Mouse (Mus musculus) ES-Bruce4 (cell line): ENCODE measurements at regions not wholly inside any gene's neighbourhood (a gene's known extent, or its start where the extent isn't known, plus 50 kb on each side); places are given as distances from the start of the nearest gene placed in this dataset.

Experiments used
- H3K27ac ChIP-seq: 2 replicates; pipeline ENCODE4 v1.5.1; 2012; ENCODE audit warnings: low read length, inconsistent platforms; ENCODE audit not compliant: insufficient read depth
- H3K27me3 ChIP-seq: 2 replicates; pipeline ENCODE4 v1.6.1; 2012; ENCODE audit warnings: mild to moderate bottlenecking, low read length, inconsistent platforms; ENCODE audit not compliant: control insufficient read depth, poor library complexity, insufficient read depth, severe bottlenecking
- H3K36me3 ChIP-seq: 2 replicates; pipeline ENCODE4 v1.6.1; 2012; ENCODE audit warnings: inconsistent platforms, mild to moderate bottlenecking, low read length, moderate library complexity; ENCODE audit not compliant: control insufficient read depth, poor library complexity, insufficient read depth, severe bottlenecking
- H3K4me1 ChIP-seq: one replicate; pipeline ENCODE4 v1.8.1; 2011; ENCODE audit warnings: low read length; ENCODE audit not compliant: control insufficient read depth, insufficient read depth
- H3K4me3 ChIP-seq: 2 replicates; pipeline ENCODE4 v1.5.1; 2011; ENCODE audit warnings: low read depth, mild to moderate bottlenecking, low read length
- H3K9ac ChIP-seq: 2 replicates; pipeline ENCODE4 v1.6.1; 2012; ENCODE audit warnings: low read depth, mild to moderate bottlenecking, inconsistent platforms; ENCODE audit not compliant: poor library complexity, severe bottlenecking
- H3K9me3 ChIP-seq: replicated peaks from 2 replicates; pipeline ENCODE4 v1.6.1; 2012; ENCODE audit warnings: mild to moderate bottlenecking, low read length, inconsistent platforms; ENCODE audit not compliant: control insufficient read depth, poor library complexity, insufficient read depth, severe bottlenecking
- CTCF ChIP-seq: IDR thresholded peaks from one replicate; pipeline ENCODE4 v1.8.1; 2011; ENCODE audit warnings: low read depth, low read length
- EP300 ChIP-seq: IDR thresholded peaks from 2 replicates; pipeline ENCODE4 v1.6.1; 2011; ENCODE audit warnings: low read depth, low read length; ENCODE audit not compliant: insufficient read depth
- POLR2A ChIP-seq: IDR thresholded peaks from one replicate; pipeline ENCODE4 v1.8.1; 2011; ENCODE audit warnings: low read length; ENCODE audit not compliant: insufficient read depth

GRCm38 (mm10) chr12:15114793-15115192 is 701.9 kb downstream of the Trib2 start:
- TF ChIP-seq CTCF, result no peak
- no peak for TF ChIP-seq POLR2A
- no peak for TF ChIP-seq EP300
- Histone ChIP-seq H3K27ac (no peak overlapping the region), H3K4me1 (no peaks in the 10 kb centered on the region), H3K36me3 (no peaks in the 10 kb centered on the region), H3K9ac (no peak overlapping the region), H3K9me3 (peaks cover 3% of the 10 kb centered on the region; the same call in 1 of the 2 replicates), H3K4me3 (no peak overlapping the region), H3K27me3 (no peaks in the 10 kb centered on the region)

DNA sequence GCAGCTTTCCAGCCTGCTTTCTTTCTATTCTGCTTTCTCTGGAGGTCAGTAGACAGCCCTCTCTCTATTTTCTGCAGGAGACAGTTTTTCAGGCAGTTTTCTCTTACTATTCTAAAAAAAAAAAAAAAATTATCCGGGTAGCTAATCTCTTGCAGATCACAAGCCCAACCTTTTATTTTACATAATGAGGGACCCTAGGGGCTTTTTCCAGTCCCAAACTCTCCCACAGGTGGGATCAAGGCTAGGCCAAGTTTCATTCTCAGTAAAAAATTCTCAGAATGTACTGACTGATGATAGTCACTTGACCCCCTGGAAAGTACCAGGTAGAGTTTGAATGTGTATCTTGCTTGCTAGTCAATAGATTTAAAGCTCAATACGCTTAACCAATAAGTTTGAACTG is 705.7 kb downstream of the Trib2 start:
- no peak overlapping the region for H3K9ac ChIP-seq
- no peaks in the 10 kb centered on the region for H3K36me3 ChIP-seq
- no peaks in the 10 kb centered on the region for H3K4me1 ChIP-seq
- no peak overlapping the region for H3K4me3 ChIP-seq
- H3K27ac ChIP-seq, result no peak overlapping the region
- no peak for TF ChIP-seq CTCF
- peaks cover 3% of the 10 kb centered on the region; the same call in 1 of the 2 replicates for H3K9me3 ChIP-seq
- no peaks in the 10 kb centered on the region for H3K27me3 ChIP-seq

- Histone ChIP-seq H3K27me3 (no peaks in the 10 kb centered on the region), H3K36me3 (no peaks in the 10 kb centered on the region), H3K27ac (no peak overlapping the region), H3K4me3 (no peak overlapping the region), H3K9me3 (no peaks in the 10 kb centered on the region), H3K9ac (no peak overlapping the region), H3K4me1 (no peaks in the 10 kb centered on the region)
- no peak for TF ChIP-seq POLR2A
These were observed 711.8 kb downstream of the Trib2 start for GRCm38 (mm10) chr12:15104876-15105275.

DNA sequence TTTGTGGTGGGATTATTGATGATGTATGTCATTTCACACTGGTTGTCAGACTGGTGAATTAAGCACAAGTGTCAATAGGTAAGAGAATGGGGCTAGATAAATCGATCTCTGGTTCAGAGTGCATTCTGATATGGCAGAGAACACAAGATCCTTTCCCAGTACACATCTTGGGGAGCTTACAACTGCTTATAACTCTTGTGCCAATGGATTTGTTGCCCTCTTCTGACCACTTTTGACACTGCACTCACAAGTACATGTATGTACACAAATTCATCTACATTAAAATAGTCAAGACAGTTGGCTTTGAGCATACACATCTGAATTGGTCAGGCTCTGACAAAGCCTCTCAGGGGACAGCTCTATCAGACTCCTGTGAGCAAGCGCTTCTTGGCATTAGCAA is 738.1 kb downstream of the Trib2 start:
- Histone ChIP-seq H3K36me3 (no peaks in the 10 kb centered on the region), H3K4me3 (no peak overlapping the region), H3K27me3 (no peaks in the 10 kb centered on the region), H3K4me1 (no peaks in the 10 kb centered on the region), H3K27ac (no peak overlapping the region), H3K9ac (no peak overlapping the region), H3K9me3 (no peaks in the 10 kb centered on the region)
- TF ChIP-seq EP300 (no peak), CTCF (no peak), POLR2A (no peak)

DNA sequence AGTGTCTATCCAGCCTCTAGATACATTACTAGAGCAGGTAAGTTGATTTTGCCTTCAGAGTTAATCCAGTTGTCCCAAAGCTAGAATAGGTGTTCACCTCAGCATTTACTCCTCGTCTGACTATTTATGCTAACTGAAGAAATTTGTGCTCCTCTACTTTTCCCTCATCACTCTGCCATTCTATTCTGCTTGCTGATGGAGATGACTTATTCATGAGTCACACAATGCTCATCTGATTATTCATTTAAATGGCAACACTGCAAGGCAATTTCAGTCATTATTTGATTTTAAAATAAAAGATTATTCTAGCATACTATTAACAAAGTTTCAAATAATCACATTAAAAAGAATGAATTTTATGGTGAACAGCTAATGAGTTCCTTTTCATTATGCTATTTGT is 752.4 kb downstream of the Trib2 start:
- H3K27me3 ChIP-seq, result no peaks in the 10 kb centered on the region; the same call in 1 of the 2 replicates
- no peaks in the 10 kb centered on the region for H3K9me3 ChIP-seq
- no peak overlapping the region for H3K9ac ChIP-seq
- H3K36me3 ChIP-seq, result no peaks in the 10 kb centered on the region
- H3K4me3 ChIP-seq, result no peak overlapping the region
- TF ChIP-seq POLR2A (no peak), CTCF (no peak), EP300 (no peak)
- H3K4me1 ChIP-seq, result no peaks in the 10 kb centered on the region
- H3K27ac ChIP-seq, result no peak overlapping the region

- no peak overlapping the region for H3K4me3 ChIP-seq
- no peaks in the 10 kb centered on the region for H3K9me3 ChIP-seq
- no peaks in the 10 kb centered on the region for H3K27me3 ChIP-seq
- H3K4me1 ChIP-seq, result no peaks in the 10 kb centered on the region
- TF ChIP-seq CTCF (no peak), POLR2A (no peak), EP300 (no peak)
- no peak overlapping the region for H3K27ac ChIP-seq
- H3K36me3 ChIP-seq, result no peaks in the 10 kb centered on the region
- no peak overlapping the region for H3K9ac ChIP-seq
These were observed 765.3 kb downstream of the Trib2 start for GRCm38 (mm10) chr12:15051387-15051786.

- Histone ChIP-seq H3K36me3 (no peaks in the 10 kb centered on the region), H3K27me3 (no peaks in the 10 kb centered on the region), H3K27ac (no peak overlapping the region), H3K4me1 (no peaks in the 10 kb centered on the region), H3K9me3 (no peaks in the 10 kb centered on the region), H3K9ac (no peak overlapping the region), H3K4me3 (no peak overlapping the region)
- TF ChIP-seq EP300, result no peak
- no peak for TF ChIP-seq CTCF
- no peak for TF ChIP-seq POLR2A
These were observed 773.5 kb downstream of the Trib2 start for GRCm38 (mm10) chr12:15043264-15043663.
